Mouse (Mus musculus) stomach, postnatal 0 days (tissue): ENCODE measurements around the gene Polr1a.

Experiments used
- CTCF ChIP-seq: IDR thresholded peaks from 2 replicates; pipeline ENCODE4 v1.5.1; 2016; ENCODE audit warnings: antibody characterized with exemption, low read depth, mild to moderate bottlenecking, moderate library complexity
- EP300 ChIP-seq: optimal IDR thresholded peaks from 2 replicates; pipeline ENCODE3; 2016; ENCODE audit warnings: antibody characterized with exemption

DNA sequence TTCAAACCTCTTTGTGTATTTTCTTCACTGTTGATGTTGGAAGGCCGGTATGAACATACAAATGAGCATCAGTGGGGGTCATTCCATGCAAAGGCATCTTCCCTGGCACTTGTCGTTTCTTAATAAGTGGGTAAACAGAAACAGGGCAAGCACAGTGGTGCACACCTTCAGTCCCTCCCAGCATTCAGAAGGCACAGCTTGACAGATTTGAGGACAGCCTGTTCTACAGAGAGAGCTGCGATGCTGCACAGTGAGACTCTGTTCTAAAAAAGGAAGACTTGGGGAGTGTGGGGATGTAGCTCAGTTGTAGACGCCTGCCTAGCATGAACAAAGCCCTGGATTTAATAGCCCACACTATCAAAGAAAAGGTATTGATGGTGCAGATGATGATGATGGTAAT lies 105.2 kb downstream of the Polr1a start:
- TF ChIP-seq CTCF (no peak), EP300 (no peak)
